ENCODE assay signal across 18 mouse cellular contexts in genomic region chr4:82294066-82294465, GRCm38 (mm10).
DNase-seq lines count a peak whose midpoint lies in the region; TF ChIP-seq lines count a peak whose summit lies in the region.
"Had no signal": no experiment of that assay in that cellular context is flagged by ENCODE, and none has a peak within 500 bp of the region (broad histone marks: within the 10 kb centered on the region; RNA-seq: fewer than 3 reads in every experiment).

No protein-coding gene starts in this region.

- TF ChIP-seq CTCF in left cerebral cortex, adult 2 months (IDR thresholded peaks at IDR 0.05), result peak; percentile 19

- no peak overlapping the region for H3K27ac ChIP-seq in left cerebral cortex, adult 2 months
- H3K27ac ChIP-seq: embryonic facial prominence, embryonic 12.5 days; gastrocnemius, adult 2 months; hindbrain, embryonic 12.5 days; liver, embryonic 14.5 days; lung, embryonic 15.5 days had no signal

- H3K4me3 ChIP-seq in left cerebral cortex, adult 2 months, result no peak overlapping the region
- H3K4me3 ChIP-seq: embryonic facial prominence, embryonic 12.5 days; gastrocnemius, adult 2 months; heart, embryonic 12.5 days; hindbrain, embryonic 12.5 days; lung, embryonic 15.5 days had no signal

- intact Hi-C loops in left cerebral cortex, adult 2 months (cut with DNase I), result loop anchor here (1.0 to 10.0 kb wide), 3 partner anchors 248 to 728 kb away; no protein-coding TSS in a partner anchor
- intact Hi-C loops in left cerebral cortex, postnatal 4 days (cut with DNase I), result no loop called here
- intact Hi-C loops in left cerebral cortex, postnatal 36 days (cut with DNase I), result loop anchor here (10.0 kb wide), 1 partner anchor 729 kb away; no protein-coding TSS in a partner anchor

- DNase-seq in frontal cortex, adult 2 months (ENCODE audit: extremely low spot score in 1 of 2, low spot score in 1 of 2), result peak; percentile 61 to 75
- no peak for DNase-seq in frontal cortex, postnatal 14 days (ENCODE audit: low spot score in 2 of 2)
- DNase-seq in left cerebral cortex, adult 2 months (ENCODE audit: extremely low spot score in 1 of 2, low spot score in 2 of 2), result peak; percentile 19 to 28
- no peak for DNase-seq in left cerebral cortex, postnatal 4 days
- DNase-seq in brain, adult 2 months (ENCODE audit: low read depth, low spot score), result peak; percentile 87
- peak; percentile 13 to 31 for DNase-seq in left cerebral cortex, postnatal 36 days (ENCODE audit: low spot score in 2 of 2)
- DNase-seq in layer of hippocampus, adult 8-10 months (ENCODE audit: low spot score in 2 of 2), result no peak
- DNase-seq: cerebellum, adult 9-11 months; gastrocnemius, adult 2 months; heart, postnatal 14 days; kidney, adult 2 months; kidney, postnatal 14 days; layer of hippocampus, postnatal 36 days had no signal

Comparison
In these comparisons a context has a peak if more than half of its experiments do, and no peak if none do; other contexts are left out.
1. DNase-seq: peak in frontal cortex, adult 2 months (2 of 2), left cerebral cortex, adult 2 months (2 of 2), brain, adult 2 months (single experiment) and left cerebral cortex, postnatal 36 days (2 of 2); none in frontal cortex, postnatal 14 days (0 of 2), left cerebral cortex, postnatal 4 days (single experiment) and layer of hippocampus, adult 8-10 months (0 of 2).